ENCODE assay signal across 14 mouse cellular contexts in genomic region chr6:82880807-82881206, GRCm38 (mm10). TPM values are rescaled to one million over a fixed set of nuclear protein-coding genes. Genes with fewer than 3 reads are reported as not detected.
DNase-seq lines count a peak whose midpoint lies in the region; TF ChIP-seq lines count a peak whose summit lies in the region.
"Had no signal": no experiment of that assay in that cellular context is flagged by ENCODE, and none has a peak within 500 bp of the region (broad histone marks: within the 10 kb centered on the region; RNA-seq: fewer than 3 reads in every experiment).

No protein-coding gene starts in this region.

- 82% methylated on average over 3 of the region's 3 CpGs for WGBS in heart, adult 2 months

- intact Hi-C loops in heart, adult 2 months (cut with DNase I): loop anchor here (2.0 kb wide), 1 partner anchor 140 kb away; no protein-coding TSS in a partner anchor

- H3K79me2 ChIP-seq in heart, adult 2 months (replicated peaks; ENCODE audit: control insufficient read depth, insufficient read depth, low read length): no peaks in the 10 kb centered on the region

- no peak overlapping the region for H3K9ac ChIP-seq in heart, adult 2 months (ENCODE audit: low read depth, low read length)
- H3K9ac ChIP-seq: neural tube, embryonic 13.5 days; stomach, embryonic 15.5 days had no signal

- H3K36me3 ChIP-seq in heart, adult 2 months (ENCODE audit: control insufficient read depth, insufficient read depth, low read length): no peaks in the 10 kb centered on the region
- no peaks in the 10 kb centered on the region for H3K36me3 ChIP-seq in splenic B cell, adult 2 months (ENCODE audit: control insufficient read depth, insufficient read depth, low read length, poor library complexity, severe bottlenecking)
- H3K36me3 ChIP-seq: hindbrain, embryonic 10.5 days; neural tube, embryonic 13.5 days; stomach, embryonic 15.5 days had no signal

- TF ChIP-seq CTCF in heart, adult 2 months (IDR thresholded peaks at IDR 0.05): peak; percentile 59
- peak; percentile 21; the same call in 1 of the 2 replicates for TF ChIP-seq CTCF in brain, embryonic 14.5 days (IDR thresholded peaks at IDR 0.05; ENCODE audit: borderline replicate concordance, extremely low read depth, insufficient read depth, insufficient read length)

- H3K4me3 ChIP-seq in heart, adult 2 months: no peak overlapping the region
- H3K4me3 ChIP-seq: hindbrain, embryonic 10.5 days; neural tube, embryonic 13.5 days; stomach, embryonic 15.5 days had no signal

- no peak overlapping the region for H3K27ac ChIP-seq in heart, adult 2 months
- H3K27ac ChIP-seq: neural tube, embryonic 13.5 days; stomach, embryonic 15.5 days had no signal

- H3K27me3 ChIP-seq in heart, adult 2 months (ENCODE audit: control insufficient read depth, insufficient read depth, low read length): no peaks in the 10 kb centered on the region
- no peaks in the 10 kb centered on the region for H3K27me3 ChIP-seq in splenic B cell, adult 2 months (ENCODE audit: control insufficient read depth, insufficient read depth, low read length, poor library complexity, severe bottlenecking)
- H3K27me3 ChIP-seq: neural tube, embryonic 13.5 days; stomach, embryonic 15.5 days had no signal

- no peak for DNase-seq in heart, adult 2 months
- DNase-seq in heart, adult 18-20 months: no peak
- peak; percentile 26 for DNase-seq in right cerebral cortex, postnatal 4 days
- DNase-seq in right cerebral cortex, postnatal 25 days: no peak
- DNase-seq in brain, embryonic 14.5 days (ENCODE audit: low read depth): no peak
- peak; percentile 18 for DNase-seq in splenic B cell, adult 2 months (ENCODE audit: low read depth, low spot score)
- DNase-seq in urinary bladder, adult 2 months (ENCODE audit: low spot score): no peak
- no peak for DNase-seq in adipocyte (ENCODE audit: low spot score)
- DNase-seq: embryo, embryonic 11 days; layer of hippocampus, postnatal 36 days had no signal

- TF ChIP-seq POLR2A in heart, adult 2 months (IDR thresholded peaks at IDR 0.05; ENCODE audit: insufficient read depth, low read depth, low read length): no peak
- no peak for TF ChIP-seq POLR2A in brain, embryonic 14.5 days (IDR thresholded peaks at IDR 0.05; ENCODE audit: borderline replicate concordance, extremely low read depth, insufficient read depth, insufficient read length, poor library complexity, severe bottlenecking)

- no peaks in the 10 kb centered on the region for H3K4me1 ChIP-seq in heart, adult 2 months (ENCODE audit: control insufficient read depth, insufficient read depth, low read length)
- H3K4me1 ChIP-seq: neural tube, embryonic 13.5 days had no signal

- TF ChIP-seq EP300 in heart, adult 2 months (IDR thresholded peaks at IDR 0.05; ENCODE audit: insufficient read depth, low read depth, low read length): no peak

RNA-seq across cellular contexts. Expression of gene Sema4f, which starts 58.8 kb away (rescaled TPM):
- total RNA-seq in heart, adult 2 months (2021): under 1 TPM; 0.13 to 0.18 TPM
- polyA plus RNA-seq in heart, adult 2 months (2012; rRNA removed): 0.37 and 0.53 TPM in 2 replicates
- under 1 TPM; 0.12 to 0.15 TPM for total RNA-seq in heart, adult 18-20 months (2021)
- polyA plus RNA-seq in brain, embryonic 14.5 days (2012; rRNA removed): 21.3 and 23.9 TPM in 2 replicates
- 0.31 and 0.43 TPM in 2 replicates for polyA plus RNA-seq in urinary bladder, adult 2 months (2012; rRNA removed)
- polyA plus RNA-seq: macrophage had no signal

Comparison
In these comparisons a context has a peak if more than half of its experiments do, and no peak if none do; other contexts are left out.
1. DNase-seq: peak in right cerebral cortex, postnatal 4 days (single experiment) and splenic B cell, adult 2 months (single experiment); none in heart, adult 2 months (0 of 2), heart, adult 18-20 months (0 of 2), right cerebral cortex, postnatal 25 days (single experiment), brain, embryonic 14.5 days (single experiment), urinary bladder, adult 2 months (single experiment) and adipocyte (single experiment).
2. RNA of gene Sema4f, which starts 58.8 kb away (polyA plus RNA-seq): 21.3 to 23.9 TPM in brain, embryonic 14.5 days; 0.31 to 0.43 TPM in urinary bladder, adult 2 months and 0.37 to 0.53 TPM in heart, adult 2 months; every median in the first group is over 10 times any median in the second.